Mouse (Mus musculus): ENCODE data around the gene Bcl2l15. TPM values are rescaled to one million over a fixed set of nuclear protein-coding genes. Genes with fewer than 3 reads are reported as not detected.
"Not testable (repeated sequence)": the region's sequence is repeated elsewhere in the genome, so short reads cannot be mapped to it uniquely, and the experiment has no call there.

The Bcl2l15 gene
- polyA plus RNA-seq (2015; fragmentation: Nextera tagmentation; extraction: Ambion mirVana): 0.22 TPM in 1 of 2 replicates, not detected in the other

DNA sequence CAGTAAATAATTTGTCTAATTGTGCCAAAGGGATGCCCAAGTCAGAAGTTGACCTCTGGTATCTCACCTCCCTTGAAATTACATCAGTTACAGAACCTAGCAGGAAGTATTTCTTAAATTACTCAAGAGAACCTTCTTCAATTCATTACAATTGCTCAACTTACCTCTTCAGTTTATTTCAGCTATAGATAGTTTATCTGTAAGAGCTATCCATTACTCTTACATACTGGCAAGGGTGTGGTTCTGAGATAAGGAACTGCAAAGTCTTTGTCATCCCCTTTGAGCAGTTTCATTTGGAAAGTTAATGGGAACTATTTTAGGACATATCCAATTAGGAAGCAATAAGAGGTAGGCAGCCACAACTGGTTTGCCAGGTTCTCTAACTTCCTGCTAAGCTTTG is at the start of gene Bcl2l15:
Bcl2l15 (plus strand) TSS at position 176 of the 400 bp plus-strand sequence.
- Histone ChIP-seq H3K27ac (replicated peaks) (peak within 1 kb of the TSS; percentile 13; the same call in 1 of the 2 replicates), H3K36me3 (no peaks in the 10 kb centered on the region), H3K27me3 (replicated peaks) (no peaks in the 10 kb centered on the region), H3K4me1 (peaks cover 27% of the 10 kb centered on the region), H3K9ac (no peak within 1 kb of the TSS), H3K9me3 (no peaks in the 10 kb centered on the region), H3K4me2 (no peak within 1 kb of the TSS), H3K4me3 (no peak within 1 kb of the TSS)
- ATAC-seq (ENCODE audit: extremely low read depth, insufficient number of reproducible peaks, low FRiP score, low TSS enrichment): no peak

DNA sequence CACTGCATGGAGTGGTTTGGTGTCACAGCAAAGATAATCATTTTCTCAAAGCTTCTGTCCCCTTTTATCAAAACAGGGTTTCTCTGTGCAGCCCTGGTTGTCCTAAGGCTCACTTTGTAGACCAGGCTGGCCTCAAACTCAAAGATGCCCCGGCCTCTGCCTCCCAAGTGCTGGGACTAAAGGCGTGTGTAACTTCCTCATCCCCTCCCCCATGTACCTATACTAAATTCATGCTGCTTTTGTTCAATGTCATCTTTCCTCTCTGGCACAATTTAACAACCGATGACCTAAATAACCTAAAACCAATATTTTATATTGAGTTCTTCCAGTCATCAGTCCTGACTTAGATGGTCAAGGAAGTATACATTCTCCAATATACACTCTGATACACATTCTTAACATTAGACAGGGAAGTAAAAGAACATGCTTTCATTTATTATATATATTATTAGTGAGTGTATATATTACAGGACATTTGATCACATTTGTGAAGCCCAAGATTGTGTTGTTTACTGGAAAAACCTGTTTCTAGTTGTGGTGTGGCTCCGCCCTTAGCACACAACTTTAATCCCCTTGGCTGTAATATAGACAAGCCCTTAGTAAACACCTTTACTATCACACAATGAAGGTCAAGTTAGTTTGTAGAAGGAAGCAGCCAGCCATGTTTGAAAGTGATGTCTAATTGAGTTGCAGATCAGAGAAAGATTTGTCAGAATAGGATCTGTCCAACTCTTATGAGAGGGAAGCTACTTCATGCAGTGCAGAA is 49.4 kb upstream of the Bcl2l15 start:
- 87% methylated on average over 4 of the region's 4 CpGs for WGBS
- H3K27me3 ChIP-seq (replicated peaks): no peaks in the 10 kb centered on the region
- H3K4me1 ChIP-seq: peaks cover 61% of the 10 kb centered on the region
- no peak overlapping the region for H3K4me2 ChIP-seq
- H3K9me3 ChIP-seq: no peaks in the 10 kb centered on the region
- H3K36me3 ChIP-seq: peaks cover 2% of the 10 kb centered on the region
- no peak overlapping the region for H3K9ac ChIP-seq
- no peak overlapping the region for H3K27ac ChIP-seq (replicated peaks)
- ATAC-seq (ENCODE audit: extremely low read depth, insufficient number of reproducible peaks, low FRiP score, low TSS enrichment): no peak
- H3K4me3 ChIP-seq: no peak overlapping the region

GRCm38 (mm10) chr3:103787225-103787624 is 45.2 kb upstream of the Bcl2l15 start:
- H3K36me3 ChIP-seq: no peaks in the 10 kb centered on the region
- no peak overlapping the region for H3K9ac ChIP-seq
- H3K9me3 ChIP-seq: no peaks in the 10 kb centered on the region
- no peaks in the 10 kb centered on the region for H3K27me3 ChIP-seq (replicated peaks)
- 66% methylated on average over 7 of the region's 7 CpGs for WGBS
- H3K4me1 ChIP-seq: peaks cover 54% of the 10 kb centered on the region
- no peak overlapping the region for H3K27ac ChIP-seq (replicated peaks)
- H3K4me2 ChIP-seq: peak overlapping the region; percentile 88
- no peak for ATAC-seq (ENCODE audit: extremely low read depth, insufficient number of reproducible peaks, low FRiP score, low TSS enrichment)
- 0 out of 2 replicates have a peak overlapping the region, but pooled peaks have one; percentile 5 for H3K4me3 ChIP-seq

- Histone ChIP-seq H3K27ac (replicated peaks) (peak overlapping the region; percentile 92), H3K9ac (peak overlapping the region; percentile 97; the same call in 1 of the 2 replicates)
- WGBS: 77% methylated on average over 7 of the region's 7 CpGs
Observed at GRCm38 (mm10) chr3:103789096-103789495, 43.3 kb upstream of the Bcl2l15 start.

DNA sequence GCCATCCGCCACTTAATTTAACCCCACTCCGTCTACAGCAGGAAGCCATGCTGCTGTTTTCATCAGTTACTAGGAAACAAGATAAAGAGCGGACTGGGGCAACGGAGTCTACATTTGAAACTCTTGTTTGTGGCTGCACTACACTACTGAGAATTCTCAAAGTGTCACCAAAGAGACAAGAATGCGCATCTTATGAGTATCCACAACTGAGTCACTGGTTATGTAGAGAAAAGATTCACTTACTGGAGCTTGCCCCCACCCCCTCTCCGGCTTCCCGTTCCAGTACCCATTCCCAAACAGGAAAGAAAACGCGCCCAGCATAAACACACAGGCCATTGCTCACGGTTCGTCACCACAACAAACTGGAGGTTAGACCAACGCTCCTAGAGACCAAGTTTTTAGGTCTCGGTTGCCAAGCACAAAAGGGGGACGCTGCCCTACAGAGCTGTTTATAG is 42.5 kb upstream of the Bcl2l15 start:
- Histone ChIP-seq H3K9ac (peak overlapping the region; percentile 97), H3K4me3 (peak overlapping the region; percentile 97), H3K27ac (replicated peaks) (peak overlapping the region; percentile 92), H3K36me3 (no peaks in the 10 kb centered on the region), H3K27me3 (replicated peaks) (no peaks in the 10 kb centered on the region), H3K9me3 (no peaks in the 10 kb centered on the region), H3K4me1 (peaks cover 40% of the 10 kb centered on the region), H3K4me2 (peak overlapping the region; percentile 88)
- under 1% methylated on average over 14 of the region's 14 CpGs for WGBS
- no peak for ATAC-seq (ENCODE audit: extremely low read depth, insufficient number of reproducible peaks, low FRiP score, low TSS enrichment)

More at GRCm38 (mm10) chr3:103789096-103789495, 43.3 kb upstream of the Bcl2l15 start:
- Histone ChIP-seq H3K27me3 (replicated peaks) (no peaks in the 10 kb centered on the region), H3K9me3 (no peaks in the 10 kb centered on the region), H3K4me3 (peak overlapping the region; percentile 97), H3K4me2 (peak overlapping the region; percentile 88), H3K4me1 (peaks cover 45% of the 10 kb centered on the region), H3K36me3 (no peaks in the 10 kb centered on the region)
- ATAC-seq (ENCODE audit: extremely low read depth, insufficient number of reproducible peaks, low FRiP score, low TSS enrichment): no peak

DNA sequence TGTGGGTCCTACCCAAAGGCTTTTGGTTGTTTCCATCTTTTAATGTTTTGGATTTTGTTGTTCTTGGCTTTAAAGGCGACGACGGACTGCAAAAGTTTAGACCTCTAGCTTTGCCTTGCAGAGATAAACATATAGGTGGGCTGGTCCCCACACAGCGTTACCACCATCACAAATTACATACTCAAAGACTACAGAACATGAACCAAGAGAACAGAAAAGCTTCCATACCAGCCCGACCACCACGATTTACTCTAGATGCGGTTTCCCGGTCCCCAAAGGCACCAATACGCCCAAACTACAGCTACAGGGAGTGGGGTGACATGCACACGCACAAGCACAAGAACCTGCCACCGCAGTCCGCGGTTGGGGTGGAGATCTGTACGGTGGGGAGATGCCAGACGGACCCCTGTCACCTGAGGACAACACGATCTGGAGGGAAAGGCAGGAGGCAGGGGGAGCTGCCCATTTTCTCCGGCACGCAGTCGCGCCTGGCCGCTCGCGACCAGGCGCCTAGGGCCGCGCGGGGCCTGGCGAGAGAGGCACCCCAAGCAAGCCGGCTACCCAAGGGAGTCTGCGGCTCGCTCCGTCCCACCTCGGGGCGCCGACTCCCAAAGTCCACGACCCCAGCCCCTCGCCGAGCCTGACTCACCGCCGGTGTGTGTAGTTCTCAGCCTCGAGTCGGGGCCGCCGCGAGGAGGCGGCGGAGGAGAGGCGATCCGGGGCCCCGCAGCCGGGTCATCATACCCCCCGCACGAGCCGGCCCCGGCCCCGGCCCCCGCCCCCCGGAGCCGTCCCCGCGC is 41.9 kb upstream of the Bcl2l15 start:
- ATAC-seq (ENCODE audit: extremely low read depth, insufficient number of reproducible peaks, low FRiP score, low TSS enrichment): peak; percentile 66
- H3K27ac ChIP-seq (replicated peaks): peak overlapping the region; percentile 92
- no peaks in the 10 kb centered on the region for H3K27me3 ChIP-seq (replicated peaks)
- peak overlapping the region; percentile 97 for H3K4me3 ChIP-seq
- peak overlapping the region; percentile 97 for H3K9ac ChIP-seq
- H3K4me2 ChIP-seq: peak overlapping the region; percentile 88
- H3K4me1 ChIP-seq: peaks cover 34% of the 10 kb centered on the region
- WGBS: under 1% methylated on average over 54 of the region's 61 CpGs
- no peaks in the 10 kb centered on the region for H3K9me3 ChIP-seq
- H3K36me3 ChIP-seq: no peaks in the 10 kb centered on the region

- Histone ChIP-seq H3K27me3 (replicated peaks) (no peaks in the 10 kb centered on the region), H3K9ac (peak within 1 kb of the TSS; percentile 97), H3K9me3 (no peaks in the 10 kb centered on the region), H3K4me3 (peak within 1 kb of the TSS; percentile 97), H3K27ac (replicated peaks) (peak within 1 kb of the TSS; percentile 92), H3K36me3 (no peaks in the 10 kb centered on the region), H3K4me1 (peaks cover 28% of the 10 kb centered on the region), H3K4me2 (peak within 1 kb of the TSS; percentile 88)
- ATAC-seq (ENCODE audit: extremely low read depth, insufficient number of reproducible peaks, low FRiP score, low TSS enrichment): peak; percentile 86
- WGBS: 7% methylated on average over 49 of the region's 49 CpGs
Observed at GRCm38 (mm10) chr3:103791230-103792110, 40.9 kb upstream of the Bcl2l15 start, which contains the start of gene Hipk1. Gene Hipk1, minus strand, starts transcription at chr3:103791563.

DNA sequence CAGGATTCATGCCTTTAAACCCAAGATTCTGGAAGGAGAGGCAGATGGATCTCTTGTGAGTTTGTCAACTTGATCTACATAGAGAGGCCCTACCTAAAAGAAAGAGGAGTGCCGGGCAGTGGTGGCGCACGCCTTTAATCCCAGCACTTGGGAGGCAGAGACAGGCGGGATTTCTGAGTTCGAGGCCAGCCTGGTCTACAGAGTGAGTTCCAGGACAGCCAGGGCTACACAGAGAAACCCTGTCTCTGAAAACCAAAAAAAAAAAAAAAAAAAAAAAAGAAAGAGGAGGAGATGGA is 40.3 kb upstream of the Bcl2l15 start:
- Histone ChIP-seq H3K4me2 (peak overlapping the region; percentile 88), H3K4me1 (peaks cover 25% of the 10 kb centered on the region), H3K27ac (replicated peaks) (peak overlapping the region; percentile 92), H3K4me3 (peak overlapping the region; percentile 97)
- 65% methylated on average over 5 of the region's 5 CpGs for WGBS
- ATAC-seq (ENCODE audit: extremely low read depth, insufficient number of reproducible peaks, low FRiP score, low TSS enrichment); H3K9me3 ChIP-seq; H3K36me3 ChIP-seq; H3K9ac ChIP-seq; H3K27me3 ChIP-seq (replicated peaks): not testable (repeated sequence)

- H3K4me1 ChIP-seq: peaks cover 20% of the 10 kb centered on the region
- no peak overlapping the region for H3K27ac ChIP-seq (replicated peaks)
- H3K27me3 ChIP-seq (replicated peaks): 0 out of 2 replicates have a peak, but pooled peaks cover 2% of the 10 kb centered on the region
- H3K36me3 ChIP-seq: no peaks in the 10 kb centered on the region
- H3K4me2 ChIP-seq: peak overlapping the region; percentile 11; the same call in 1 of the 2 replicates
- no peak overlapping the region for H3K4me3 ChIP-seq
- no peaks in the 10 kb centered on the region for H3K9me3 ChIP-seq
- H3K9ac ChIP-seq: no peak overlapping the region
- ATAC-seq (ENCODE audit: extremely low read depth, insufficient number of reproducible peaks, low FRiP score, low TSS enrichment): no peak
- 71% methylated on average over 1 of the region's 1 CpGs for WGBS
Observed at GRCm38 (mm10) chr3:103792566-103792965, 39.8 kb upstream of the Bcl2l15 start.

- 58% methylated on average over 2 of the region's 2 CpGs for WGBS
- no peak overlapping the region for H3K9ac ChIP-seq
- H3K9me3 ChIP-seq: no peaks in the 10 kb centered on the region
- H3K27me3 ChIP-seq (replicated peaks): 0 out of 2 replicates have a peak, but pooled peaks cover 2% of the 10 kb centered on the region
- no peak overlapping the region for H3K4me3 ChIP-seq
- peaks cover 9% of the 10 kb centered on the region for H3K4me1 ChIP-seq
- H3K36me3 ChIP-seq: 0 out of 2 replicates have a peak, but pooled peaks cover 3% of the 10 kb centered on the region
- no peak for ATAC-seq (ENCODE audit: extremely low read depth, insufficient number of reproducible peaks, low FRiP score, low TSS enrichment)
- no peak overlapping the region for H3K27ac ChIP-seq (replicated peaks)
- no peak overlapping the region for H3K4me2 ChIP-seq
Observed at GRCm38 (mm10) chr3:103796389-103796788, 36.0 kb upstream of the Bcl2l15 start.
